Mouse (Mus musculus): ENCODE results near the gene Borcs5. TPM values are rescaled to one million over a fixed set of nuclear protein-coding genes. Genes with fewer than 3 reads are reported as not detected.

Borcs5 gene
- polyA plus RNA-seq, 1 experiment from 2014 or later = 20.0 TPM

- Histone ChIP-seq H3K4me2 (ENCODE audit: low read length) (no peak overlapping the region), H3K27me3 (ENCODE audit: insufficient read depth, low read length) (no peaks in the 10 kb centered on the region), H3K4me3 (replicated peaks; ENCODE audit: low read depth, low read length) (no peak overlapping the region), H3K36me3 (ENCODE audit: insufficient read depth, low read length) (no peaks in the 10 kb centered on the region), H3K9ac (ENCODE audit: low read depth, low read length) (no peak overlapping the region), H3K9me3 (replicated peaks; ENCODE audit: low read length) (no peaks in the 10 kb centered on the region), H3K4me1 (replicated peaks; ENCODE audit: insufficient read depth, low read length) (no peaks in the 10 kb centered on the region), H3K27ac (no peak overlapping the region)
- TF ChIP-seq CTCF (IDR thresholded peaks at IDR 0.05; ENCODE audit: low read depth) = no peak
- ATAC-seq (replicated peaks; ENCODE audit: low FRiP score, low read depth) = no peak
- WGBS = 87% methylated on average over 6 of the region's 6 CpGs
- no peak for DNase-seq (ENCODE audit: low spot score)
These were observed 7.5 kb downstream of the Borcs5 start for GRCm38 (mm10) chr6:134646835-134647234.

DNA sequence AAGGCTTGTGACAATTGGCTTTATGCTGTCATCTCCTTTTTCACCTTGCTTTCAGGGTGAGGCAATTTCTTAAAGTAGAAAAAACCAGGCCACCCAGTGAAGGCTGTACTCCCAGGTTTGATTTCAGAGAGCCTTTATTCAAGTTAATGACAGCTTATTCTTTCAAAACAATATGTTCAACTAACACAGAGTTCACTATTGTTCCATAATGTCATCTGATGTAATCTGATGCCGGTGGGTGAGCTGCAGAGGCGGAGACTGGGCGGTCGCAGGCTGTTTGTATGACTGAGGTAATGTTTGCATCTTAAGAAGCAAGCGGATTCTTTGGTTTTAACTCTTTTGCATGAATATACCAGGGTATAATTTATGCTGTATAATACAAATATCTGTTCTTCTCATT lies 8.3 kb downstream of the Borcs5 start:
- no peaks in the 10 kb centered on the region for H3K4me1 ChIP-seq (replicated peaks; ENCODE audit: insufficient read depth, low read length)
- no peak for TF ChIP-seq CTCF (IDR thresholded peaks at IDR 0.05; ENCODE audit: low read depth)
- H3K9ac ChIP-seq (ENCODE audit: low read depth, low read length) = no peak overlapping the region
- 21% methylated on average over 5 of the region's 5 CpGs for WGBS
- no peak for DNase-seq (ENCODE audit: low spot score)
- ATAC-seq (replicated peaks; ENCODE audit: low FRiP score, low read depth) = no peak
- H3K4me2 ChIP-seq (ENCODE audit: low read length) = no peak overlapping the region
- H3K9me3 ChIP-seq (replicated peaks; ENCODE audit: low read length) = no peaks in the 10 kb centered on the region
- no peaks in the 10 kb centered on the region for H3K27me3 ChIP-seq (ENCODE audit: insufficient read depth, low read length)
- no peak overlapping the region for H3K27ac ChIP-seq
- H3K36me3 ChIP-seq (ENCODE audit: insufficient read depth, low read length) = no peaks in the 10 kb centered on the region
- H3K4me3 ChIP-seq (replicated peaks; ENCODE audit: low read depth, low read length) = no peak overlapping the region

- no peak for TF ChIP-seq CTCF (IDR thresholded peaks at IDR 0.05; ENCODE audit: low read depth)
- Histone ChIP-seq H3K9me3 (replicated peaks; ENCODE audit: low read length) (no peaks in the 10 kb centered on the region), H3K9ac (ENCODE audit: low read depth, low read length) (no peak overlapping the region), H3K4me1 (replicated peaks; ENCODE audit: insufficient read depth, low read length) (no peaks in the 10 kb centered on the region), H3K36me3 (ENCODE audit: insufficient read depth, low read length) (no peaks in the 10 kb centered on the region), H3K4me2 (ENCODE audit: low read length) (no peak overlapping the region), H3K27me3 (ENCODE audit: insufficient read depth, low read length) (no peaks in the 10 kb centered on the region), H3K4me3 (replicated peaks; ENCODE audit: low read depth, low read length) (no peak overlapping the region), H3K27ac (no peak overlapping the region)
- DNase-seq (ENCODE audit: low spot score) (no peak), ATAC-seq (replicated peaks; ENCODE audit: low FRiP score, low read depth) (no peak)
- WGBS = 91% methylated on average over 5 of the region's 5 CpGs
These were observed 9.0 kb downstream of the Borcs5 start for GRCm38 (mm10) chr6:134648356-134648755.

- no peak overlapping the region for H3K4me2 ChIP-seq (ENCODE audit: low read length)
- DNase-seq (ENCODE audit: low spot score) (no peak), ATAC-seq (replicated peaks; ENCODE audit: low FRiP score, low read depth) (no peak)
- no peaks in the 10 kb centered on the region for H3K27me3 ChIP-seq (ENCODE audit: insufficient read depth, low read length)
- TF ChIP-seq CTCF (IDR thresholded peaks at IDR 0.05; ENCODE audit: low read depth) = no peak
- 59% methylated on average over 4 of the region's 4 CpGs for WGBS
- 0 out of 2 replicates have a peak, but pooled peaks cover 3% of the 10 kb centered on the region for H3K4me1 ChIP-seq (replicated peaks; ENCODE audit: insufficient read depth, low read length)
- peak overlapping the region; percentile 70 for H3K27ac ChIP-seq
- no peak overlapping the region for H3K4me3 ChIP-seq (replicated peaks; ENCODE audit: low read depth, low read length)
- no peaks in the 10 kb centered on the region for H3K36me3 ChIP-seq (ENCODE audit: insufficient read depth, low read length)
- H3K9me3 ChIP-seq (replicated peaks; ENCODE audit: low read length) = no peaks in the 10 kb centered on the region
- no peak overlapping the region for H3K9ac ChIP-seq (ENCODE audit: low read depth, low read length)
These were observed 17.2 kb downstream of the Borcs5 start for GRCm38 (mm10) chr6:134656527-134656926.

GRCm38 (mm10) chr6:134659108-134659958 lies 20.0 kb downstream of the Borcs5 start:
- DNase-seq (ENCODE audit: low spot score) (peak; percentile 91), ATAC-seq (replicated peaks; ENCODE audit: low FRiP score, low read depth) (peak; percentile 75)
- Histone ChIP-seq H3K27me3 (ENCODE audit: insufficient read depth, low read length) (no peaks in the 10 kb centered on the region), H3K4me1 (replicated peaks; ENCODE audit: insufficient read depth, low read length) (0 out of 2 replicates have a peak, but pooled peaks cover 3% of the 10 kb centered on the region), H3K36me3 (ENCODE audit: insufficient read depth, low read length) (no peaks in the 10 kb centered on the region), H3K4me2 (ENCODE audit: low read length) (no peak overlapping the region), H3K27ac (no peak overlapping the region), H3K9me3 (replicated peaks; ENCODE audit: low read length) (no peaks in the 10 kb centered on the region), H3K4me3 (replicated peaks; ENCODE audit: low read depth, low read length) (no peak overlapping the region), H3K9ac (ENCODE audit: low read depth, low read length) (no peak overlapping the region)
- WGBS = 16% methylated on average over 9 of the region's 9 CpGs
- TF ChIP-seq CTCF (IDR thresholded peaks at IDR 0.05; ENCODE audit: low read depth) = peak; percentile 87

- Histone ChIP-seq H3K4me3 (replicated peaks; ENCODE audit: low read depth, low read length) (no peak overlapping the region), H3K36me3 (ENCODE audit: insufficient read depth, low read length) (no peaks in the 10 kb centered on the region), H3K4me2 (ENCODE audit: low read length) (no peak overlapping the region), H3K4me1 (replicated peaks; ENCODE audit: insufficient read depth, low read length) (0 out of 2 replicates have a peak, but pooled peaks cover 6% of the 10 kb centered on the region), H3K9me3 (replicated peaks; ENCODE audit: low read length) (no peaks in the 10 kb centered on the region), H3K27ac (no peak overlapping the region), H3K27me3 (ENCODE audit: insufficient read depth, low read length) (no peaks in the 10 kb centered on the region), H3K9ac (ENCODE audit: low read depth, low read length) (no peak overlapping the region)
- no peak for ATAC-seq (replicated peaks; ENCODE audit: low FRiP score, low read depth)
- DNase-seq (ENCODE audit: low spot score) = no peak
- WGBS = 77% methylated on average over 8 of the region's 8 CpGs
- TF ChIP-seq CTCF (IDR thresholded peaks at IDR 0.05; ENCODE audit: low read depth) = no peak
These were observed 21.6 kb downstream of the Borcs5 start for GRCm38 (mm10) chr6:134660714-134661406.

All from kidney, postnatal 0 days (tissue).